Mouse (Mus musculus) G1E (cell line): ENCODE data around the gene Ccdc85c.

Experiments
- CTCF ChIP-seq: IDR thresholded peaks from 2 replicates; pipeline ENCODE4 v1.5.1; 2012; ENCODE audit warnings: low read depth, low read length, inconsistent platforms, mixed read lengths
- GATA1 ChIP-seq: IDR thresholded peaks from 2 replicates; pipeline ENCODE4 v1.6.1; 2012; ENCODE audit warnings: borderline replicate concordance, low read length, inconsistent platforms, mixed read lengths
- GATA2 ChIP-seq: IDR thresholded peaks from 2 replicates; pipeline ENCODE4 v1.6.1; 2012; ENCODE audit warnings: low read depth, low read length, inconsistent platforms, borderline replicate concordance
- POLR2AphosphoS5 ChIP-seq: IDR thresholded peaks from 2 replicates; pipeline ENCODE4 v1.6.1; 2012; ENCODE audit warnings: low read depth, low read length, inconsistent platforms; ENCODE audit not compliant: insufficient replicate concordance
- TAL1 ChIP-seq: conservative IDR thresholded peaks from 2 replicates; pipeline ENCODE4 v1.6.1; 2012; ENCODE audit warnings: low read depth, low read length, inconsistent platforms, mixed read lengths

- TF ChIP-seq CTCF: no peak
- TF ChIP-seq TAL1: no peak
- no peak for TF ChIP-seq GATA1
- no peak for TF ChIP-seq GATA2
- TF ChIP-seq POLR2AphosphoS5: no peak
Observed at GRCm38 (mm10) chr12:108275508-108275890, 274 bp upstream of the Ccdc85c start.
